Mouse (Mus musculus): Measurements from ENCODE around the gene Eftud2.

DNA sequence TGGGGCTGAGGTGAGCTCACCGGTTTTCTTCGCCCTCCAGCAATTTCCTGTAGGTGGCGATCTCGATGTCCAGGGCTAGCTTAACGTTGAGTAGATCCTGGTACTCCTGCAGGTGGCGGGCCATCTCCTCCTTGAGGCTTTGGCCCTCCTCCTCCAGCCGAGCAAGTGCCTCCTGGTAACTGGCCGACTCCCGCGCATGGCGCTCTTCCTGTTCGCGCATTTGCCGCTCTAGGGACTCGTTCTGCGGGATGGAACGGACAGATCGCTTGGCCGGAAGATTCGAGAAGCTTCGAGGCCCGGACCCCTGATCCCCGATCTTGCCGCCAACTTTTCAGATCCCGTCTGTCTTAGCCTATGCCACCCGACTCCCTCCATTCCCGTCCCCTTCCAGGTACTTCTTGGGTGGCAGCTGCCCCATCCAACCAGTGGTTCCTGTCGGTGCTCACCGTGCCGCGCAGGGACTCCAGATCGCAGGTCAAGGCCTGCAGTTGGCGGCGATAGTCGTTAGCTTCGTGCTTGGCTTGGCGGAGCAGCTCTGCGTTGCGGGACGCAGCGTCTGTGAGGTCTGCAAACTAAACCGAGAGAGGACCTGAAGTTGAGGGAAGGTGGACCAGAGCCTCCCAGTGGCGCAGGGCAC lies 12.3 kb upstream of the Eftud2 start:
- peak; percentile 82 for TF ChIP-seq CTCF (conservative IDR thresholded peaks at IDR 0.05; ENCODE audit: insufficient read depth, insufficient read length, low read depth, low read length)
- TF ChIP-seq POLR2A (IDR thresholded peaks at IDR 0.05; ENCODE audit: low read depth, low read length), result no peak
